Mouse (Mus musculus): ENCODE results near the gene Tmem217.

Tmem217 gene

GRCm38 (mm10) chr17:29485336-29486233, 66.6 kb downstream of the Tmem217 start:
- no peak for DNase-seq

DNA sequence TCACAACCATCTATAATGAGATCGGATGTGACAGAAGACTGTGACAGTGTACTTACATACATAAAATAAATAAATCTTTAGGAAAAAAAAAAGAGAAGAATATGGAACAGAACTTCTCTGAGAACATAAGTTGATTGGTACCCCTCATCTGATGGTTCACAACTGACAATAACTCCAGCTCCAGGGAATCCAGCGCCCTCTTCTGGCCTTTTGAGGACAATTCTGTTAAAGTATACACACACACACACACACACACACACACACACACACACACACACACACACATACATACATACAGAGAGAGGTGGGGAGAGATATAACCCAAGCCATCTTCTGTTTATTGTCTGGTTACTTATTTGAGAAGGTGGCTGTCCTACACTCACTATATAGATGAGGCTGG, 67.8 kb downstream of the Tmem217 start:
- DNase-seq: no peak

DNA sequence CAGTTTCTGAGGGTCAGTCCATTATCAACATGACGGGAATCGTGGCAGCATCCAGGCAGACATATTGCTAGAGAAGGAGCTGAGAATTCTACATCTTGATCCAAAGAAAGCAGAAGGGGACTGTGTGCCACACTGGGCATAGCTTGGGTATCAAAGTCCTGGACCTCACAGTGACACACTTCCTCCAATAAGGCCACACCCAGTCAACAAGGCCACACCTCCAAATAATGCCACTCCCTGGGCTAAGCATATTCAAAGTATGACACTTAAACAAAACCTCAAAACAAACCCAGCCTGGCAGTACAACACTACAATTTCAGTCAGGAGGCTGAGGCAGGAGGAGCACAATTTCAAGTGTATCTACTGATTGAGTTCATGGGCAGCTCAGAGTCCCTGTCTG, 68.9 kb downstream of the Tmem217 start:
- no peak for DNase-seq

GRCm38 (mm10) chr17:29482632-29483031, 69.6 kb downstream of the Tmem217 start:
- DNase-seq: no peak

DNA sequence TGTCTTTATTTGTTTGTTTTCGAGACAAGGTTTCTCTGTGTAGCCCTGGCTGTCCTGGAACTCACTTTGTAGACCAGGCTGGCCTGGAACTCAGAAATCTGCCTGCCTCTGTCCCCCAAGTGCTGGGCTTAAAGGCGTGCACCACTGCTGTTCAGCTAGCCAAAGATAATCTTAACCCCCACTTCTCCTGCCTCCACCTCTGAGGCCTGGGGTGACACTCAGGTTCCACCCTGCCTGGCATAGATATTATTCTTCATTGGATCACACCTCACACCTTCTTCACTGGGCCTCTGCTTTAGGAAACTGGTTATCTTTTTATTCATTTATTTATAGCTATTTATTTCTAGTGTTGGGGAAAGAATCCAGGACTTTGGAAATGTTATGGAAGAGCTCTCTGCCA, 71.9 kb downstream of the Tmem217 start:
- DNase-seq: no peak

GRCm38 (mm10) chr17:29478271-29478670, 73.9 kb downstream of the Tmem217 start:
- no peak for DNase-seq

- no peak for DNase-seq
Observed at GRCm38 (mm10) chr17:29477357-29477756, 74.8 kb downstream of the Tmem217 start.

GRCm38 (mm10) chr17:29476461-29476860, 75.7 kb downstream of the Tmem217 start:
- no peak for DNase-seq
